Mouse (Mus musculus) inflammation-experienced regulatory T-cells, adult 6 months (primary cell): ENCODE measurements around the gene Cyb5d1. TPM values are rescaled to one million over a fixed set of nuclear protein-coding genes. Genes with fewer than 3 reads are reported as not detected.

Experiments used
- ATAC-seq: one replicate; pipeline ENCODE4 v1.8.0; 2017
- polyA plus RNA-seq, 3 experiments: library from polyadenylated mRNA; unstranded; fragments of 100-300 nt; shearing (Covaris generic); gene quantifications; one replicate each; pipeline ENCODE4 v1.2.1; 2017

Gene Cyb5d1
- polyA plus RNA-seq, 3 experiments from 2014 or later: 13.9 to 20.0 (median 18.4) TPM

- ATAC-seq: no peak
Measured at GRCm38 (mm10) chr11:69377766-69378165, 17.7 kb downstream of the Cyb5d1 start.

GRCm38 (mm10) chr11:69375646-69376045, 19.8 kb downstream of the Cyb5d1 start:
- ATAC-seq: no peak

- no peak for ATAC-seq
Measured at GRCm38 (mm10) chr11:69373223-69373965, 22.0 kb downstream of the Cyb5d1 start.

GRCm38 (mm10) chr11:69372780-69373170, 22.7 kb downstream of the Cyb5d1 start:
- ATAC-seq: peak; percentile 11

DNA sequence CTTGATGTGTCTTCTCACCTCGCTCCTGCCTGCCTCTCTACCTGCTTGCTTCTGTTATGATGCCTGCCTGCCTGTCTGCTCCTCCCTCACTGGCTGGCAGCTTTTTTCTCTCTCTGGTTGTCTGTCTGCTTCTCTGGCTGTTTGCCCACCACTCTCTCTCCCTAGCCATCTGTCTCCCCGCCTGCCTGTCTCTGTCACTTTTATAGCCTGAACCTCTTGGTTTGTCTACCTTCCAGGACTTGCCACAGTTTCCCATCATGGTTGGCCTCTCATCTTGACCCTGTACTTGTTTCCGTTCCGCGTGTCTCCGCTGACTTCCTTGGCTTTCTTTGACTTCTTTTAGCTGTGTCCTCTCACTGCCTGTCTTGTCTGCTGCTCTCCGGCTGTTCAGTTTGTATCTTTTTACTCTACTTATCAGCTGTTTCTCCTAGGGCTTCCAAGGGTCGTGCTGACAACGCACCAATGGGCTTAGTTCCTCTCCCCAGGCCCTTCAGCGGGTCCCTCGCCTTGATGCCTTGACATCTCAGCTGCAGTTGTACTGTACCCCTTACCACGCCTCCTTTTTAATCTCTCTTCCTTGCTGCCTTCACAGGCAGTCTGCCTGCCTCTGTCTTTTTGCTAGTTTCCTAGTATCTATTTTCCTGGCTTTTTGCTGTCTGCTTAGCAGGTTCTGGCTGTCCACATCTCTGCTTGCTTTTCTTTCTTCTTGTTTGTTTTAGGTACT, 23.2 kb downstream of the Cyb5d1 start:
- peak; percentile 23 for ATAC-seq

DNA sequence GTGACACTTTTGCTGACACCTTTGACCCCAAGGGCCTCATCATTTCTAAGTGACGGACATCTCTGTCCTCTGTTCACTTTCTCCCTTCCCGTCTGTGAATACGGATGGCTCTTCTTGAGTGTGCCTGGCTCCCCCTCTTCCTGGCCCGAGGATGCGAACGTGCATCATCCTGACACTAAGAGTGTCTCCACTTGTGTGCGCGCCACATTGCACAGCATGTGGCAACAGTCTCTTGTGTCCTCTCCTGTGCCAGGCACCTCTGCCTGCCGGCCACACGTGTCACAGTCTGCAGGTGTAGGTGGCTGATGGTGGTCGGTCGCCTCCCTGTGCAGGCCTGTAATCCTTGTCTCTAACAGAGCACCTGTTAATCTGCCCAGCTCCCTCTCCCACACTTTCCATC, 23.8 kb downstream of the Cyb5d1 start:
- ATAC-seq: no peak

DNA sequence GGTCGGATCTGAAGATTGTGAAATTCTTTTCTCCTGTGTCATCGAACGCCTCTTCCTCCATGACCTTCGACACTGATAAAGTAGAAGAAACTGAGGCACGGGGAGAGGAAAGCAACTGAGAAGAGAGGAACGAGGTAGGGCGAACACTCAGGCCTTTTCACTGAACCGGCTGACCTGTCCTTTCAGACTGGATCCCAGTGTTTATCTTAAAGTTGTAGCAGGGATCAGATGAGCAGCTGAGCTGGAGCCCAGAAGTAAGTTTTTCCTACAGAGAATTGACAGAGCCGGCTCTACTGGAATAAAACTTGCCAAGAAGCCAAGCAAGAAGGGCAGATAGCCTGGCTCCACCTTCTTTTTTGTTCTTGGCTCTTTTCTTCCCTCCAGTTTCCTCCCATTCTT, 24.6 kb downstream of the Cyb5d1 start:
- ATAC-seq: no peak

- no peak for ATAC-seq
Measured at GRCm38 (mm10) chr11:69369990-69370816, 25.2 kb downstream of the Cyb5d1 start.

DNA sequence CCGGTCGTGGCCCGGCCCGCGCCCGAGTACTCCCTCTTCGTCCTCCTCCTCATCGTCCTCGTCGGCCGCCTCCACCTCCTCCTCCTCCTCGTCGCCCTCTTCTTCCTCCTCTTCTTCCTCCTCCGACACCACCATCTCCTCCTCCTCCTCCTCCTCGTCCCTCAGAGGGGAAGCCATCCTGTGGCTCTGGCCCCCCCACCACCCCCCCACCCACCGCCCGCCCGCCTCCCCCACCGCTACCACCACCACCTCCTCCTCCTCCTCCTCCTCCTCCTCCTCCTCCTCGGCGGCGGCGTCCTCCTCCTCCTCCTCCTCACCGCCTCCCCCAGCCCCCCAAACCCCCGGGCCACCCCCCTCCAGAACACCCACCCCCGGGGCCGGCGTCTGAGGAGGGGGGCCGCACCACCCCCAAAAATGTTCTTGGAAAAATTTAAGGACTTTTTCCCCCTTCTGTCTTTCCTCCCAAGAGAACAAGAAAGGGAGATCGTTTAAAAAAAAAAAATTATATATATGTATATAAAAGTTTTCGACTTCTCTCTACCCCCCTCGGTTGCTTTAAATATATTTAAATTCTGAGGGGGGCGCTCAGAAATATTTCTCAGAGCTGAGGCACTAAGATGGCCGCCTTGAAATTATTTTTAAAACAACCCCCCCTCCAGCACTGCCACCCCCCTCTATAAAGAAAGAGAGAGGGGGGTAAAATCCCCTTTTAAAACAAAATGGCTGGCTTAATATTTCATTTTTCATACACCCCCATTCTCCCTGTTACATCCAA, 26.0 kb downstream of the Cyb5d1 start, which contains the start of gene Chd3:
Chd3 (minus strand) TSS at position 192 of the 775 bp plus-strand sequence.
- no peak for ATAC-seq

DNA sequence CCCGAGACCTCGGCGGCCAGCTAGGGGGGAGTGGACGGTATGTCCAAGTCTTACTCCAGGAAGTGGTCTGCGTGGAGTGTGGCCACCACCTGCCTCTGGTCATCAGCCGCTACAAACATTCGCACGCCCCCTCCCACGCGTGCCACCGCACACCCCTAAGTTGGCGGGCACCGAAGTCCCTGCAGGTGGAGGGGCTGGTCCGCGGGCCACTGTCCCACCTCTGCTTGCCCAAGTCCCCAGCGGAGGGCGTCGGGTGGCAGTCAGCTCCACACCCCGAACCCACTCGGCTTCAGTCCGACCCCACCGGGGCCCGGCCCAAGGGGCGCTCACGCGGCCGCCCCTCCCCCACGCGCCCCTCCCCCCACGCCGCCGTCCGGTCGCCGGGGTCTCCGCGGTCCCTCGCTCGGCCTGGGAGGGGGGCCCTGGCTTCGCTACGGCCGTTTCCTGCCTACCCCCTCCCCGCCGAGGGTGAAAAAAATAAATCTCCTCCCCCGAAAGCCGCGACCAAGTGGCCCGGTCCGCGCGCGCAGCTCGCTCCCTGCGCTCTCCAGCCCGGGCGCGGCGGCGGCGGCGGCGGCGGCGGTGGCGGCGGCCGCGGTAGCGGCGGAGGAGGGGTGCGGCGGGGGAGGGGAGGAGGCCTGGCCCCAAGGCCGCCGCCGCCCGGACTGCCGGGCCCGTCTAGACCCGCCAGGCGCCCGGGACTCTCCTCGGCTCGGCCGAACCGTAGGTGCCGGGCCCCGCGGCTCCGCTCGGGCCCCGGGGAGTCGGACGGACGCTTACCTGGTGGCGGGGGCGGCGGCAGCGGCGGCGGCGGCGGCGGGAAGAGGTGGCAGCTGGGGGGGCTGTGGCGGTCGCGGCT, 26.8 kb downstream of the Cyb5d1 start:
- ATAC-seq: no peak

DNA sequence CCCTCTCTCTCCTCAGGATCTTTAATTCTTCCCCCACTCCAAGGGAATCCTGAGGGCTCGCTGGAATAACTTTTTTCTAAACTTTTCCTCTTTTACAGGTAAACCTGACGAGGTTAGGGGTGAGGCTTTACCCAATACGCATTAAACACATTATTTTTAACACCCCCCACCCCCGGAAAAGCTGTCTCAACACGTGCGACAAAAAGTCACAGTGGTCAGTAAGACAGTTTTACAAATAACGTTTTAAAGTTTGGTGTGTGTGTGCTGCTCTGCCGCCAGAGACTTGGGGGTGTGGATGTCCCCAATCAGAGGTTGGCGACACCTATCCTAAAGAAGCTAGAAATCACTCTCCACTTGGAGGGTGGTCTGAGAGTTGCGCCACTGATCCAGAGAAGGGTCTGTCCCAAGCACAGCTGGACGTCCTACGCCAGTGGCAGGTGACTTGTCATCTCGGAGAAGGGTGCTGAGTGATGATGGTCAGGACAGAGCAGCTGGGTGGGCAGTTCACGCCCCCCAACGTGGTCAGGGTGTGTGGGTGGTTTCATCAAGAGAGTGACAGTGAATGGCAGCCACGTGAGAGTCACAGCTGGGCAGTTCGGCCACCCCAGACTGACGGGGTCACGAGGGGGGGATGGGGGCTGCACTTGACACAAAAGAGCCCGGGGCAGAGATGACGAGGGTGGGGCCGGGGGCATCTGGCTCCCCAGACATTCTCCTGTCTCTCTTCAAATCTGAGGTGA, 27.6 kb downstream of the Cyb5d1 start:
- ATAC-seq: no peak

GRCm38 (mm10) chr11:69366855-69367615, 28.4 kb downstream of the Cyb5d1 start:
- peak; percentile 4 for ATAC-seq

DNA sequence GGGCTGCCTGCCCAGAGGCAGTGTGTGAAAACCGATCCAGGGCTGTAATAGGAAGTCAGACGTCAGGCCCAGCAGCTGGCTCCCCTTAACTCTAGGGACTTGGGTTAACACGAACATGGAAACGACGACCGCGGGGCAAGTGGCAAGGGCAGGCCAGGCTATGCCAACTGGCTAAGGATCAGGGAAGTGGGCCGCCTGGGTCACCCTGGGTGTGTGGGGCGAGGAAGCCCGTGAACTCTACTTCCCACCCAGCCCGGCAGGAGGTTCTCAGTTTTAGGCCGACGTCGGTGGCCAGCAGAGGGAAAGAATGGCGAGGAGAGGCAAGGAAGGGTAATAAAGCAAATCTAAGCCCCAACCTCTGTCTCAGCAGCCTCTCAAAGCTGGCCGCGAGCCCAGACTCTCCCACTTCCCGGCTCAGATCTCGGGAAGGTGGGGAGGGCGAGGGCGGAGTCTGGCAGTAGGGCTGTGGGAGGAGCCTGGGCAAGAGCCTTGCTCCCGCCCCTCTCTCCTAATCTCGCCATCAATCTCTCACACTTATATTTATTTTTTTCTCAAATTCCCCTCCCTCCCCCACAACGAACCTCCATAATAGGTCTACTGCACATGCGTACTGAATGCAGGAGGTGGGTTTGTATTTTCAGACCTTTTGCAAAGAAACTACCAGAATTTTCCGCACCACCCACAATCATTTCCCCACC, 29.1 kb downstream of the Cyb5d1 start:
- ATAC-seq: peak; percentile 85

DNA sequence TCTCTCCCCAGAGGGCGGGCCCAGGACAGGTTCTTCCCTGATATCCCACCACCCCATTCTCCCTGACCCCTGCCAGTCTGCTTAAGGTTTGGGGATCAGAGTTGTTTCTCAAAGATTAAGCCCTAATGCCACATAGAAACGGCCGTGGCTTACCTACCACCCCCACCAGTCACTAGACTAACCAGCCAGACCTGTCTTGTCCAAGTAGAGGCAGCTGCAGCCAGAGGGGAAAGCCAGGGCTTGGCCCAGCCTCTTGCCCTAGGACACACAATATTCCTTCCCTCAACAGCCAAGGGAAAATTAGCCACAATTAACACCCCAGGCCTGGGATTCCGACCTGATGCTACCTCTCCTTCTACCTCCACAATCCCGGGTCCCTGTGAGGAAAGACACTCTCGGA, 29.7 kb downstream of the Cyb5d1 start:
- ATAC-seq: no peak

DNA sequence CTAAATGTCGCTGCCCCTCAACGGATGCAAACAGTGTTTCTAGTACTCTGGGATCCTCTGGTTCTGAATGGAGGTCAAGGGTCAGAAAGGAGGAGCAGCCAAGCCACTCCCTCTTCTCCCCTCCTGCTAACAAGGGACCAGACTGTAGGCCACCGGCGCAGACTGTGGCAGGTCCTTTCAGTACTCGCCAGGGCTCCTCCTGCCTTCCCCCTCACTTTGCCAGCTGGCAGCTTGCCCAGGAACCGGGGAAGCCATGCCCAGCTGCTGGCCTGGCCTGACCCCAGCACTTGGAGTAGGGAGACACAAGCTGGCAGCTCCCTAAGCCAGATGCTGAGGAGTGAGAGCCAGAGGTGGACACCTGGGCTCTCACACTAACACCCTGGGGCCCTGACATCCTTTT, 30.5 kb downstream of the Cyb5d1 start:
- ATAC-seq: no peak

GRCm38 (mm10) chr11:69364376-69364775, 31.1 kb downstream of the Cyb5d1 start:
- ATAC-seq: no peak

DNA sequence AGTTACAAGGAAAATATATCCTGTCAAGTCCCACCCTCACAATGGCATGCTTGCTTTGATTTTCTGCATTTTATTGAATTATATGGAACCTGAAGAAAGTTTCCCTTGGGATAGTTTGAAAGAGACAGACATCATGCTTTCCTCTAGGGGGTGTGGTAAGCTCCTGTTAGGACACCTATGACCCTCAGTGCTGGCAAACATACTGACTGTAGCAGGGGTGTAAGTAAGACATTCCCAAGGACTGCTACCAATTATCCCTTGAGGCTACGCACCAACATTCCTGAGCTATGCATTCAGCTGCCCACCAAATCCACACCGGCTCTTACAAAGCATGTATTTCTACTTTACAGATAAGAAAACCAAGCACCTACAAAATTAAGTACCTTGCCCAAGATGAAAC, 33.0 kb downstream of the Cyb5d1 start:
- no peak for ATAC-seq

GRCm38 (mm10) chr11:69362021-69362420, 33.4 kb downstream of the Cyb5d1 start:
- ATAC-seq: no peak

DNA sequence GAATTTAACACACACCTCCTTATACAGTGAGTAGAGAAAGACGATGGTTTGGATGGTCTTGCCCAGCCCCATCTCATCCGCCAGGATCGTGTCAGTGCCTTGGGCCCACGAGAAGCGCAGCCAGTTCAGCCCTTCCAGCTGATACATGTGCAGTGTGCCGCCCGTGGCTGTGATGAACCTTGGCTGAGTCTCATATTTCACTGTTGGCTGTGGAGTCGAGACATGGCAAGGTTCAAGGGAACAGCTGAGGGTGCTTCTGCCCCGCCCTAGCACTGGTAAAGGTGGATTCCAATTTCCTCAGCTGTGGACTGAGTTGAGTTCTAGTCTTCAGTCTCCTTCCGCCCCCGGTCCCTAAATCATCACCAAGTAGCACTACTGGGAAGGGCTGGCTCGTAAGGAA, 37.7 kb downstream of the Cyb5d1 start:
- no peak for ATAC-seq
